Mouse (Mus musculus): ENCODE results near the gene Pnpla7. TPM values are rescaled to one million over a fixed set of nuclear protein-coding genes. Genes with fewer than 3 reads are reported as not detected.

The Pnpla7 gene
- total and polyA plus RNA-seq, 3 experiments, result 8.8 to 11.3 TPM; not detected in 1

- Histone ChIP-seq H3K4me1 (ENCODE audit: control insufficient read depth in 1 of 2, insufficient read depth in 2 of 2, low read length in 2 of 2) (no peaks in the 10 kb centered on the region), H3K27ac (ENCODE audit: control insufficient read depth, low read depth, low read length) (no peak overlapping the region), H3K27me3 (ENCODE audit: control insufficient read depth in 1 of 2, insufficient read depth in 2 of 2, low read length in 2 of 2) (no peaks in the 10 kb centered on the region), H3K9me3 (replicated peaks; ENCODE audit: insufficient read depth, low read length) (no peaks in the 10 kb centered on the region), H3K36me3 (ENCODE audit: control insufficient read depth in 1 of 2, insufficient read depth in 2 of 2, low read length in 2 of 2) (no peaks in the 10 kb centered on the region), H3K4me3 (ENCODE audit: control insufficient read depth in 1 of 2, insufficient read depth in 1 of 2, low read depth in 2 of 2, low read length in 2 of 2) (no peak overlapping the region), H3K79me2 (ENCODE audit: control insufficient read depth, insufficient read depth, low read length, poor library complexity) (no peaks in the 10 kb centered on the region), H3K9ac (ENCODE audit: control insufficient read depth, low read depth, low read length, poor library complexity, severe bottlenecking) (no peak overlapping the region)
- DNase-seq (ENCODE audit: low read depth, low spot score), result no peak
- TF ChIP-seq POLR2AphosphoS2 (IDR thresholded peaks at IDR 0.05; ENCODE audit: low read length) (no peak), ETS1 (IDR thresholded peaks at IDR 0.05; ENCODE audit: low read depth, low read length) (no peak), GATA1 (IDR thresholded peaks at IDR 0.05; ENCODE audit: low read depth, low read length) (no peak), POLR2A (IDR thresholded peaks at IDR 0.05; ENCODE audit: control insufficient read depth in 1 of 2, insufficient read depth in 1 of 2, low read depth in 1 of 2, low read length in 2 of 2, poor library complexity in 1 of 2) (no peak), ZKSCAN1 (IDR thresholded peaks at IDR 0.05; ENCODE audit: low read depth, low read length) (no peak), JUND (IDR thresholded peaks at IDR 0.05; ENCODE audit: low read depth, low read length) (no peak), CHD2 (IDR thresholded peaks at IDR 0.05; ENCODE audit: low read length) (no peak), CHD1 (IDR thresholded peaks at IDR 0.05; ENCODE audit: low read depth, low read length) (no peak), USF2 (IDR thresholded peaks at IDR 0.05; ENCODE audit: borderline replicate concordance in 1 of 2, insufficient read depth in 1 of 2, low read depth in 1 of 2, low read length in 2 of 2) (no peak), E2F4 (IDR thresholded peaks at IDR 0.05; ENCODE audit: borderline replicate concordance, low read depth, low read length) (no peak)
These were observed 64.3 kb downstream of the Pnpla7 start for GRCm38 (mm10) chr2:25040089-25040488.

GRCm38 (mm10) chr2:25050921-25051320 is 75.1 kb downstream of the Pnpla7 start:
- no peaks in the 10 kb centered on the region for H3K27me3 ChIP-seq (ENCODE audit: control insufficient read depth in 1 of 2, insufficient read depth in 2 of 2, low read length in 2 of 2)
- no peak overlapping the region for H3K27ac ChIP-seq (ENCODE audit: control insufficient read depth, low read depth, low read length)
- H3K4me3 ChIP-seq (ENCODE audit: control insufficient read depth in 1 of 2, insufficient read depth in 1 of 2, low read depth in 2 of 2, low read length in 2 of 2), result no peak overlapping the region
- no peaks in the 10 kb centered on the region for H3K9me3 ChIP-seq (replicated peaks; ENCODE audit: insufficient read depth, low read length)
- H3K36me3 ChIP-seq (ENCODE audit: control insufficient read depth in 1 of 2, insufficient read depth in 2 of 2, low read length in 2 of 2), result no peaks in the 10 kb centered on the region; a peak in 1 of 4 replicates
- peaks cover 0 to 5% of the 10 kb centered on the region in 2 experiments; a peak in 2 of 4 replicates for H3K4me1 ChIP-seq (ENCODE audit: control insufficient read depth in 1 of 2, insufficient read depth in 2 of 2, low read length in 2 of 2)
- DNase-seq (ENCODE audit: low read depth, low spot score), result no peak
- no peaks in the 10 kb centered on the region; the same call in 1 of the 2 replicates for H3K79me2 ChIP-seq (ENCODE audit: control insufficient read depth, insufficient read depth, low read length, poor library complexity)
- no peak overlapping the region for H3K9ac ChIP-seq (ENCODE audit: control insufficient read depth, low read depth, low read length, poor library complexity, severe bottlenecking)
- TF ChIP-seq CTCF (IDR thresholded peaks at IDR 0.05 in 2 of 3, conservative IDR thresholded peaks at IDR 0.05 in 1 of 3; ENCODE audit: control insufficient read depth in 1 of 3, insufficient read depth in 1 of 3, low read depth in 2 of 3, low read length in 3 of 3, poor library complexity in 1 of 3, severe bottlenecking in 1 of 3) (no peak), MYC (IDR thresholded peaks at IDR 0.05; ENCODE audit: low read depth, low read length) (no peak), MAFK (IDR thresholded peaks at IDR 0.05; ENCODE audit: borderline replicate concordance, low read depth, low read length) (no peak)

GRCm38 (mm10) chr2:25051450-25051849 is 75.6 kb downstream of the Pnpla7 start:
- no peaks in the 10 kb centered on the region for H3K27me3 ChIP-seq (ENCODE audit: control insufficient read depth in 1 of 2, insufficient read depth in 2 of 2, low read length in 2 of 2)
- DNase-seq (ENCODE audit: low read depth, low spot score), result no peak
- H3K9me3 ChIP-seq (replicated peaks; ENCODE audit: insufficient read depth, low read length), result no peaks in the 10 kb centered on the region
- TF ChIP-seq ZKSCAN1 (IDR thresholded peaks at IDR 0.05; ENCODE audit: low read depth, low read length) (no peak), CHD2 (IDR thresholded peaks at IDR 0.05; ENCODE audit: low read length) (no peak), SMC3 (IDR thresholded peaks at IDR 0.05; ENCODE audit: low read depth, low read length) (no peak), TBP (IDR thresholded peaks at IDR 0.05; ENCODE audit: low read depth, low read length) (no peak), TAL1 (IDR thresholded peaks at IDR 0.05; ENCODE audit: low read length) (no peak), MYB (IDR thresholded peaks at IDR 0.05; ENCODE audit: low read depth, low read length) (no peak), MXI1 (IDR thresholded peaks at IDR 0.05; ENCODE audit: low read depth, low read length) (no peak), MYC (IDR thresholded peaks at IDR 0.05; ENCODE audit: low read depth, low read length) (no peak), CHD1 (IDR thresholded peaks at IDR 0.05; ENCODE audit: low read depth, low read length) (no peak), MAZ (IDR thresholded peaks at IDR 0.05; ENCODE audit: low read depth, low read length) (no peak), CTCF (IDR thresholded peaks at IDR 0.05 in 2 of 3, conservative IDR thresholded peaks at IDR 0.05 in 1 of 3; ENCODE audit: control insufficient read depth in 1 of 3, insufficient read depth in 1 of 3, low read depth in 2 of 3, low read length in 3 of 3, poor library complexity in 1 of 3, severe bottlenecking in 1 of 3) (no peak), UBTF (IDR thresholded peaks at IDR 0.05; ENCODE audit: borderline replicate concordance, insufficient read depth, low read depth, low read length) (no peak), GABPA (IDR thresholded peaks at IDR 0.05; ENCODE audit: low read depth, low read length) (no peak), NELFE (IDR thresholded peaks at IDR 0.05; ENCODE audit: low read depth, low read length) (no peak), ZC3H11A (IDR thresholded peaks at IDR 0.05; ENCODE audit: low read depth, low read length) (no peak), HCFC1 (IDR thresholded peaks at IDR 0.05; ENCODE audit: low read depth, low read length) (no peak), GATA1 (IDR thresholded peaks at IDR 0.05; ENCODE audit: low read depth, low read length) (no peak), POLR2A (IDR thresholded peaks at IDR 0.05; ENCODE audit: control insufficient read depth in 1 of 2, insufficient read depth in 1 of 2, low read depth in 1 of 2, low read length in 2 of 2, poor library complexity in 1 of 2) (no peak), E2F4 (IDR thresholded peaks at IDR 0.05; ENCODE audit: borderline replicate concordance, low read depth, low read length) (no peak), MAX (IDR thresholded peaks at IDR 0.05; ENCODE audit: low read length) (no peak)
- no peaks in the 10 kb centered on the region; a peak in 1 of 4 replicates for H3K36me3 ChIP-seq (ENCODE audit: control insufficient read depth in 1 of 2, insufficient read depth in 2 of 2, low read length in 2 of 2)
- peaks cover 0 to 5% of the 10 kb centered on the region in 2 experiments; a peak in 2 of 4 replicates for H3K4me1 ChIP-seq (ENCODE audit: control insufficient read depth in 1 of 2, insufficient read depth in 2 of 2, low read length in 2 of 2)
- H3K27ac ChIP-seq (ENCODE audit: control insufficient read depth, low read depth, low read length), result no peak overlapping the region
- no peak overlapping the region for H3K4me3 ChIP-seq (ENCODE audit: control insufficient read depth in 1 of 2, insufficient read depth in 1 of 2, low read depth in 2 of 2, low read length in 2 of 2)
- no peak overlapping the region for H3K9ac ChIP-seq (ENCODE audit: control insufficient read depth, low read depth, low read length, poor library complexity, severe bottlenecking)
- no peaks in the 10 kb centered on the region; the same call in 1 of the 2 replicates for H3K79me2 ChIP-seq (ENCODE audit: control insufficient read depth, insufficient read depth, low read length, poor library complexity)

All from MEL (cell line).